Mouse (Mus musculus): Measurements from ENCODE around the gene Vmn1r227. TPM values are rescaled to one million over a fixed set of nuclear protein-coding genes. Genes with fewer than 3 reads are reported as not detected.

The Vmn1r227 gene
- not detected for total RNA-seq (2021)
- long read RNA-seq, experiment 1 = 0 reads
- long read RNA-seq, experiment 2 = 0 reads

GRCm38 (mm10) chr17:20729543-20729942 lies at the start of gene Vmn1r227:
Gene Vmn1r227 (plus strand): TSS chr17:20729843.
- no peak for DNase-seq (ENCODE audit: low spot score in 2 of 2)

- DNase-seq (ENCODE audit: low spot score in 2 of 2) = no peak
Measured at GRCm38 (mm10) chr17:20682543-20682942, 47.1 kb upstream of the Vmn1r227 start, which contains the start of gene Vmn1r226. Gene Vmn1r226 (plus strand): TSS chr17:20682843.

GRCm38 (mm10) chr17:20786057-20786456 lies 56.4 kb downstream of the Vmn1r227 start, which contains the start of gene Vmn1r228:
Gene Vmn1r228 (minus strand): TSS chr17:20786157.
- no peak for DNase-seq (ENCODE audit: low spot score in 2 of 2)

Other genes starting within 250 kb of the Vmn1r227 start
- not detected for gene Vmn2r108, start 248.5 kb upstream of the Vmn1r227 start, total RNA-seq (2021)
- gene Vmn1r225, start 231.7 kb upstream of the Vmn1r227 start, total RNA-seq (2021) = not detected
- gene Vmn2r109, start 165.1 kb upstream of the Vmn1r227 start, total RNA-seq (2021) = not detected
- not detected for gene Vmn2r110, start 133.4 kb upstream of the Vmn1r227 start, total RNA-seq (2021)
- gene Fpr-rs3, start 105.0 kb upstream of the Vmn1r227 start, total RNA-seq (2021) = not detected
- gene Vmn1r226, start 47.0 kb upstream of the Vmn1r227 start, total RNA-seq (2021) = not detected
- not detected for gene Vmn1r228, start 56.3 kb downstream of the Vmn1r227 start, total RNA-seq (2021)
- not detected for gene Vmn1r229, start 81.7 kb downstream of the Vmn1r227 start, total RNA-seq (2021)
- not detected for gene Vmn1r230, start 110.6 kb downstream of the Vmn1r227 start, total RNA-seq (2021)
- not detected for gene Vmn1r231, start 175.2 kb downstream of the Vmn1r227 start, total RNA-seq (2021)
- gene Vmn1r232, start 189.9 kb downstream of the Vmn1r227 start, total RNA-seq (2021) = not detected
- 100 to 1,000 TPM; 222 to 330 TPM for gene Ppp2r1a, start 215.5 kb downstream of the Vmn1r227 start, total RNA-seq (2021)